Mouse (Mus musculus): ENCODE data around the gene Wdr20.

- no peak for TF ChIP-seq CTCF (conservative IDR thresholded peaks at IDR 0.05; ENCODE audit: low read length)
- TF ChIP-seq NANOG (IDR thresholded peaks at IDR 0.05; ENCODE audit: borderline replicate concordance, low read length) = no peak
- TF ChIP-seq POU5F1 (IDR thresholded peaks at IDR 0.05; ENCODE audit: borderline replicate concordance, low read length) = no peak
Observed at GRCm38 (mm10) chr12:110840348-110841198, 102.8 kb downstream of the Wdr20 start, which contains the start of gene Mok.
